Mouse (Mus musculus) CD4-positive helper T cell, adult 2 months (primary cell): Measurements from ENCODE around the gene Skint9.
"Not testable (repeated sequence)": the region's sequence is repeated elsewhere in the genome, so short reads cannot be mapped to it uniquely, and the experiment has no call there.

ENCODE experiments used
- DNase-seq: peaks from one replicate; pipeline ENCODE4 v3.0.0-alpha.2; 2012; ENCODE audit warnings: low read depth, missing footprints, low spot score

Gene Skint9

DNA sequence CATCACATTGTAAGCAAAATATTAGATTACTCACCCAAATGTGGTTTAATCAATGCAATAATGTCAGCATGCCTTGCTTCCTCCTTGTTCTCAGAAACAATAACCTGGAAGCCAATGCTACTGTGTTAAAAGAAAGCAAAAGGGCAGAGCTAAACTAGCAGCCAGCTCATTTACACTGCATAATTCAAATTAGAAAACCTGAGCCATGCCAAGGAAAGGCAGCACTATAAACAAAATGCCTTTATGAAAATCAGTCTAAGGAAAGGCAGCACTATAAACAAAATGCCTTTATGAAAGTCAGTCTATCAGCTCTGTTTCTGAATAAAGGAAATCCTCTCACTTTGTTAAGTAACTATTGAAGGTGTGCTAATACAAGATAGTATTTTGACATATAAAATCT lies at the start of gene Skint9:
Gene Skint9, minus strand, starts transcription at position 101 of the 400 bp plus-strand sequence.
- DNase-seq: no peak

DNA sequence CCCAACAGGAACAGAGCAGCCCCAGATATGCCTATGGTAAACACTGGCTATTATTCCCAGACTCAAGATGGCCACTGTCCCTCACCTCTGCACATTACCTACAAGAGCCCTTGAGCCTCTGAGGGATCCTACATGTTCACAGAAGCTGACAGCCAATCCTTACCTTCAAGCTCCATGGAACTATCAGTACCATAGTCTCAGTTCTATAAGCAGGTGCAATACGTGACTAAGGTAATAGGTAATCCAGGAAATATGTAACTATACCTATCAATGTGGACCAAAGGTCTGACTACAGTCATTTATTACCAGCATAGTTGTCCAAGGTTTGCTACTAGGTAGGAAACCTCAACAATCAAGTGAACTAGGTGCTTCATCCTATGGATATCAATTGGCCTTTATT lies 1.1 kb downstream of the Skint9 start:
- DNase-seq: no peak

DNA sequence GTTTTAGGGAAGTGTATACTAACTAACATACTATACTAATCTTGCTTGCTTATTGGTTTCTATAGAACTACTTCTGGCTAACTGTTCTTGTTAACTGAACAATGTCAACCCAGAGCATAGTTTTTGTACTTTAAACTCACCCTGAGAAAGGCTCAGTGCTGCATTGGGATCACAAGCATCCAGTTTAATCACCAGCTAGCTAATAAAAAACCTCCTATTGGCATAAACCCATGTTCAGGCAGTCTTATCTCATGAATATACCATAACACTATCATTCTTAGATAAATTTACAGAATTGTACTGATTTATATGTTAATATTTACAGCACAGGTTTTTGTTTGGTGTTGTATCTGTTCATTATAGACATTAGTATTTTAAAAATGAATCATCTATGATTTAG lies 1.6 kb downstream of the Skint9 start:
- no peak for DNase-seq

DNA sequence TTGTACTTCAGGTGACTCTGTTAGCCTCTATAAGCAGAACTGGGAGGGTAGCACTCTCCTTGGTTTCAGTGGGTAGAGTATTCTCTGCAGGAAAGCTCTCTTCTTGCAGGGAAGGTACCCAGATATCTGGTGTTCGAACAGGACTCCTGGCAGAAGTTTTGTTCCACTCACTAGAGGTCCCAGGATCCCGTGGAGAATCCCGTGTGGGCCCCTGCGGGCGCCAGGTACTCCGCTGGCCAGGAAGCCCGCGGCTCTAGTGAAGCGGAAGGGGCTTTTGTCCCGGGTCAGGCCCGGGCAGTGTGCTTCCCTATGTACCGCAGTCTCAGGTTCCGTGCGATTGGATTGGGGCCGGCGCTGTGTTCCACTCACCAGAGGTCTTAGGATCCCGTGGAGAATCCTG lies 84.7 kb downstream of the Skint9 start:
- not testable (repeated sequence) for DNase-seq
